Mouse (Mus musculus): ENCODE data around the gene Tsc1.

Tsc1 gene

DNA sequence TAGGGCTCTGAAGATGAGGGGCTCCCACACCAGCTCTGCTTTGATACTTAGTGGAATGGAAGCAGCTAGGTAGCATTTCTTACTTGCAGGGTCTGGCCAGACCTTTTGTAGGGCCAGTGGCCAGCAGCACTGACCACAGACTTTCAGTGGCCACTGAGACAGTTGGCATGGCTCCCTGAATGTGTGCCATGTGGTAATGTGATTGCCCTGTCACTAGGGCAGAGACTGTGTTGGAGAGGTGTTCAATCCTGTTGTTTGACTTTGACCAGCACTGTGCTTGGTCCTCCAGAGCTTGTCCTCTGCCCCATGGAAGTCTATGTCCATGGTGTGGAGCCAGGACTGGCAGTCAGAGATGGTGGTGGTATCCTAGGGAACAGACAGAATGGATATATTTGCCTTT, 9.5 kb downstream of the Tsc1 start:
- DNase-seq (ENCODE audit: low read depth, low spot score), result no peak

- DNase-seq (ENCODE audit: low read depth, low spot score), result no peak
Observed at GRCm38 (mm10) chr2:28653351-28653750, 12.3 kb downstream of the Tsc1 start.

- peak; percentile 22 for DNase-seq (ENCODE audit: low read depth, low spot score)
Observed at GRCm38 (mm10) chr2:28654295-28654694, 13.3 kb downstream of the Tsc1 start.

GRCm38 (mm10) chr2:28656216-28656615, 15.2 kb downstream of the Tsc1 start:
- DNase-seq (ENCODE audit: low read depth, low spot score), result no peak

- DNase-seq (ENCODE audit: low read depth, low spot score), result no peak
Observed at GRCm38 (mm10) chr2:28662891-28663290, 21.9 kb downstream of the Tsc1 start.

DNA sequence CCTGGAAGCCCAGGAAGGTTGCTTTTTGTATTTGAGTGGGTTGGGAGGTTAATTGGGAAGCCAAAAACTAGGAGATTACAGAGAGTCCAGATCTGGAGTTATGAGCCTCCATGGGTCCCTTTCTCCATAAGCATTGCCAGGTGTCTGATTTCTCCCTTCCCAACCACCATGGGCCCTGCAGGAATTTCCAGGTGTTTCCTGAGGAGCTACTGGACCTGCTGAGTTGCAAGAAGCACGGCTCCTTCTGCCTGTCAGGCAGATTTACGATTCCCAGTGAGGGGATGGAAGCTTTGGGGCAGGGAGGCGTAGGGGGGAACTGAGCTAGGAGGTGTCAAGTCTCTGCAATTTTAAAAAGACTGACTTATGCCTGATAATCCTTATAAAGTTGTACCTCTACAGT, 24.8 kb downstream of the Tsc1 start:
- DNase-seq (ENCODE audit: low read depth, low spot score), result peak; percentile 37

DNA sequence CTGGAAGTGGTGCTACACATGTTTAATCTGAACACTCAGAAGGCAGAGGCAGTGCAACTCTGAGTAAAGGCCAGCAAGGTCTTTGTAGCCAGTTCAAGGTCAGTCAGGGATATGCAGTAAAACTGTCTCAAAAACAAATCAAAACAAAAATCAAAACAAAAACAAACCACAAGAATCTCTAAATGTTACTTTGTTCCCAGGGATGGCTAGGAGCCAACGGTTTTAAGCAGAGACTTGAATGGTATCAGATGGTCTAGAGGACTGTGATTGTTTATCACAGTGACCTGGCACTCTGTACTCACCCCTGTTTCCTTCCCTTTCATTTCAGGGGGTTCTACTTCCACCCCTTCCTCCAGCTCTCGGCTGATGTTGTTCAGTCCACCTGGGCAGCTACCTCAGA, 30.4 kb downstream of the Tsc1 start:
- no peak for DNase-seq (ENCODE audit: low read depth, low spot score)

- DNase-seq (ENCODE audit: low read depth, low spot score), result no peak
Observed at GRCm38 (mm10) chr2:28676005-28676404, 35.0 kb downstream of the Tsc1 start.

GRCm38 (mm10) chr2:28680710-28681109, 39.7 kb downstream of the Tsc1 start:
- DNase-seq (ENCODE audit: low read depth, low spot score), result peak; percentile 39

DNA sequence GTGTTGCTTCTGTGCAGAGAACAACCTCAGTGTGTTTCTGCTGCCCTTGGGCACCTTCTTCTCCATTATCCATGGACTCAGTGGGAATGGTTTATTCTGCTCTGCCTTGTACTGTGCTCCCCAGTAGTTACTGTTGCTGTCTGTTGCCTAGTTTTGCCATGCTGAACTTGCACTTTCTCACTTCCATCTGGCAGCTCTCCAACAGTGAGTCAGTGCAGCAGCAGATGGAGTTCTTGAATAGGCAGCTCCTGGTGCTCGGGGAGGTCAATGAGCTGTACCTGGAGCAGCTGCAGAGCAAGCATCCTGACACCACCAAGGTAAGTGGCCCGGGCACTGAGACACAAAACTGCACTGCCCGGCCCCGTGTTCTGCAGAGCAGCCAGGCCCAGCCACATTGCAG, 40.7 kb downstream of the Tsc1 start:
- no peak for DNase-seq (ENCODE audit: low read depth, low spot score)

GRCm38 (mm10) chr2:28685895-28686294, 44.9 kb downstream of the Tsc1 start:
- DNase-seq (ENCODE audit: low read depth, low spot score), result no peak

GRCm38 (mm10) chr2:28688431-28688830, 47.4 kb downstream of the Tsc1 start:
- peak; percentile 37 for DNase-seq (ENCODE audit: low read depth, low spot score)

DNA sequence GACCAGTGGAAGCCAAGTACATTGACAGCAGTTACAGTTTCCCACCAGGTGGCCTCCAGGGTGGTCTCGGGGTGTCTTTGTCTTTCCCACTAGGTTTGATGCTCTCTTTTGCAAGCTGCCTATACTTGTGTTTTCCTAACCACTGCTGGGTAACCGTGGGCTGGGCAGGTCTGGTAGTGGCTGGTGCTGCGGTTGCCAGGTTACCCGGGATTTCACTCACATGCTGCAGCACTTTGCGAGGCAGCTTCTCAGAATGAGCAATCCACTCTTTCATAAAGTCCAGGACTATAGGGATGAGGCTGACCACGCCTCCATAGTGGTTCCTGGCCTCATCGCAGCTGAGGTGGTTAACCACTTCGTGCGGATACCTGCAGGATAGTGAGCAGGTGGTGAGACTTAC, 51.7 kb downstream of the Tsc1 start:
- no peak for DNase-seq (ENCODE audit: low read depth, low spot score)

GRCm38 (mm10) chr2:28698566-28698965, 57.5 kb downstream of the Tsc1 start:
- no peak for DNase-seq (ENCODE audit: low read depth, low spot score)

GRCm38 (mm10) chr2:28699361-28700335, 58.6 kb downstream of the Tsc1 start, which contains the start of the genes Spaca9 and Ak8:
TSS of gene Spaca9 (minus strand) at chr2:28699727.
TSS of gene Ak8 (plus strand) at chr2:28700164.
- peak; percentile 88 for DNase-seq (ENCODE audit: low read depth, low spot score)

DNA sequence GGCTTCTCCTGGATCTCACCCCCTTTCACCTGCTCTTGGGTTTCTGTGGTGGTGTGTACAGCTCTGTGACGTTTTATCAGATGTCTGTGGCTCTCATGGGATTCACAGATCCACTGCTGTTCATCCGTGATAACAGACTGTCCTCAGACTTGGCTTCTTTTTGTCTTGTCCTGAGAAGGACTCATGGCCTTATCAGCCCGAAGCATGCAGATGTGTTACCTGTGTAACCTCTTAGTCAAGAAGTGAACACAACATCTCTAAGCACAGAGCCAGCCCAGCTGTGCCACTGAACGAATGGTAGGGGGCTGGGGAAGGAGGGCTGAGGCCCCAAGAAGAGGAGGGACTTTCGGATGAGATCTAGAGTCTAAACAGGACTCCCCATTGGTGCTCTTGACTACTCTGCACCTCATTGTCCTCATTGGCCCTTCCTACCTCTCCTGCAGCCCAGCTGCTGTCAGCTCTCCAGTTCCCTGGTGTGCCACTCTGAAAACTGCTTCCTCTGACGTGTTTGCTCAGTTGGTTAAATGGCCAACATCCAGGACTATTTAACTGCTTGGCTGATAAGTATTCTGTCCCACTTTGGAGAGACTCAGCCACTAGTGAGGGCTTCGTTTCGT, 60.7 kb downstream of the Tsc1 start:
- no peak for DNase-seq (ENCODE audit: low read depth, low spot score)

GRCm38 (mm10) chr2:28706106-28706636, 65.1 kb downstream of the Tsc1 start:
- DNase-seq (ENCODE audit: low read depth, low spot score), result no peak

DNA sequence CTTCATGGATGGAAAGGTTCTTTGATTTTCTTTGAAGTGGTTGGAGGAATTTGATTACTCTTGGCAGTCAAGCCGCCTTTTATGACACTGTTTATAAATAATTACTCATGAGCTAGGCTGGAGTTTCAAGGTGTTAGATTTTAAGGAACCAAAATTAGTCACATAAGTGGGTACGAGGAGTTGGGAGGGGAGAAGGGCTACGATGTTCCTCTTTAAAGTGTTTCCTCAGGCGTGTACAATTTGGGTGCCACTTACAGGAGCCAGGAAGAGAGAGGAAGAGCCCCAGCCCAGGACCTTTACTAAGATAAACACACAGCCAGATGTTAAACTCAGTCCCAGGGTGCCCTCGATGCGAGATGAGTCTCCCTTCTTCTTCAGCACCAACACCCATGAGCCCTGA, 65.8 kb downstream of the Tsc1 start:
- DNase-seq (ENCODE audit: low read depth, low spot score), result no peak

DNA sequence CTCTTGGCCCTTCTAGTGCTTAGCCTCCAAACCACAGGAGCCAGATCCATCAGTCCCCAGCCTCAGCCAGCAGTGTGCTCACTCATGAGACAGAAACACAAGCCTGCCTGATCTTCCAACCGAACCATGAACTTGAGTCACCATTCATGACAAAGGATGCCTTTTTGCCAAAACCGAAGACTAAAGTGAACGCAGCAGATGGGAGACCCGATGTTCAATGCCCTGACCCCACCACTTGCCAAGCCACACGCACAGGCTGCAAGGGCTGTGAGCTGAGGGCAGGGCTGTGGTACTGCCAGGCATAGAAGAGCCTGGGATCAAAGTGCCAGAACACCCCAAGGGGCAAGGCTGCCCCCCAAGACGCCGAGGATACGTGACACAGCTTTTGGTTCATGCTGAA, 72.0 kb downstream of the Tsc1 start:
- DNase-seq (ENCODE audit: low read depth, low spot score), result no peak

DNA sequence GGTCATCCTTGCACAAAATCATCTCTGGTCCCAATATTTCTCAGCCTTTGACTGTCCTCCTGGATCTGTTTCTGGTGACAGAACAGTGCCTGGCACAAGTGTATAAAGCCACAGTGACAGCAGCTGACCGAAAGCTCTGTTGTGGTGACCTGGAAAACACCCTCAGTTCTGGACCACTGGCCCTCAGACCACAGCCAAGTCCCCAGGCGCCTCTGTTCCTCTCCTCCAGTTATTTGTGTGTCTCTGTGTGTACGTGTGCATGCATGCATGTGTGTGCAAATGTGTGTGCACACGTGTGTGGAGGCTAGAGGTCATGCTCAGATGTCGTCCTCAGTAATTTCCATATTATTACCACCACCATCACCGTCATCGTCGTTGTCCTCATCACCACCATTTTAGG, 81.4 kb downstream of the Tsc1 start:
- DNase-seq (ENCODE audit: low read depth, low spot score), result no peak

GRCm38 (mm10) chr2:28723912-28724311, 82.9 kb downstream of the Tsc1 start:
- DNase-seq (ENCODE audit: low read depth, low spot score), result no peak

DNA sequence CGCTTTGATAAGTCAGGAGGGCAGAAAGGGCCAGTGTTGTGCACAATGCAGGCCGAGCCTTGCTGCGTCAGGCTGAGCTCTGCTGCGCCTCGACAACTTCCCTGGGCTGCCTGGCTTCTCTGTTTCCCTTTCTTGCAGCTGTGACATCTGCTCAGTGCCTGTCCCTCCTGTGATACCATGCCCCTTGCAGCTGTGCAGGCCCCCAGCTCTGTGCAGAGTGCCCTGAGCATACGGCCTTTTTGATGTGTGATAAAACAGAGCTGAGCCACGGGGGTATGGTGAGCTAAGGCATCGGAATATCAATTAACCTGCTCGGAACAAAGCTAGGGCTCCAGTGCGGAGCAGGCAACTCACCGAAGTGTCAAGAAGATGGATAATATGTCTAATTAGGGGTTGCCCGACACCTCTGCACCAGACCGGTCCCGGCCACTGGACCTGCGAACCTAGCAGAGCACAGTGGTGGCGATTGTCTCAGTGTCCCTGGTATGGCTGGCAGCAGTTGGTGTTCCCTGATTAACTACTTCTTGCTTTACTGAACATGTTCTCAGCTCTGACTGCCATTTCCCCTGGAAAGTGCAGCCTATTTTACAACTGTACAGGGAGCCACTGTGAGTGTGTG, 86.9 kb downstream of the Tsc1 start:
- peak; percentile 37 for DNase-seq (ENCODE audit: low read depth, low spot score)
